Mouse (Mus musculus) adrenal gland, postnatal 10 days (tissue): Measurements from ENCODE around the gene Cphx3. TPM values are rescaled to one million over a fixed set of nuclear protein-coding genes. Genes with fewer than 3 reads are reported as not detected.
"Not testable (repeated sequence)": the region's sequence is repeated elsewhere in the genome, so short reads cannot be mapped to it uniquely, and the experiment has no call there.

Source experiments
- DNase-seq: peaks from one replicate; pipeline ENCODE4 v3.0.0; 2021; ENCODE audit warnings: mixed read lengths
- long read RNA-seq, 2 experiments: library from polyadenylated mRNA; stranded (forward); transcript quantifications; one replicate each; pipeline ENCODE4 v2.0.0; 2021
- total RNA-seq, 2 experiments: library from RNA; stranded (reverse); gene quantifications; 2 replicates each; pipeline ENCODE4 v1.2.3; 2021

The Cphx3 gene
- not detected for total RNA-seq
- long read RNA-seq, experiment 1, result 0 reads
- long read RNA-seq, experiment 2, result 0 reads

- not testable (repeated sequence) for DNase-seq
Measured at GRCm38 (mm10) chr14:26081997-26082396, at the start of gene Cphx3. Gene Cphx3, plus strand, starts transcription at chr14:26082297.

- DNase-seq, result not testable (repeated sequence)
Measured at GRCm38 (mm10) chr14:26034364-26034763, 47.7 kb upstream of the Cphx3 start.

GRCm38 (mm10) chr14:26035439-26035838 lies 46.7 kb upstream of the Cphx3 start:
- not testable (repeated sequence) for DNase-seq

GRCm38 (mm10) chr14:26042611-26043010 lies 39.5 kb upstream of the Cphx3 start, which contains the start of gene Gm9780:
Gene Gm9780, minus strand, starts transcription at chr14:26042711.
- not testable (repeated sequence) for DNase-seq

GRCm38 (mm10) chr14:26045007-26045406 lies 37.1 kb upstream of the Cphx3 start:
- DNase-seq, result not testable (repeated sequence)

- DNase-seq, result not testable (repeated sequence)
Measured at GRCm38 (mm10) chr14:26047026-26047425, 35.1 kb upstream of the Cphx3 start.

GRCm38 (mm10) chr14:26048767-26049166 lies 33.3 kb upstream of the Cphx3 start:
- not testable (repeated sequence) for DNase-seq

- DNase-seq, result not testable (repeated sequence)
Measured at GRCm38 (mm10) chr14:26058184-26058583, 23.9 kb upstream of the Cphx3 start.

GRCm38 (mm10) chr14:26059362-26059761 lies 22.7 kb upstream of the Cphx3 start:
- not testable (repeated sequence) for DNase-seq

- not testable (repeated sequence) for DNase-seq
Measured at GRCm38 (mm10) chr14:26066574-26067324, 15.3 kb upstream of the Cphx3 start.

GRCm38 (mm10) chr14:26067325-26067633 lies 14.8 kb upstream of the Cphx3 start, which contains the start of gene Tmem254c:
Gene Tmem254c, minus strand, starts transcription at chr14:26067355.
- DNase-seq, result not testable (repeated sequence)

- DNase-seq, result not testable (repeated sequence)
Measured at GRCm38 (mm10) chr14:26076620-26077390, 5.3 kb upstream of the Cphx3 start.

- DNase-seq, result not testable (repeated sequence)
Measured at GRCm38 (mm10) chr14:26081216-26081615, 881 bp upstream of the Cphx3 start, which contains the start of gene Cphx2. Gene Cphx2, plus strand, starts transcription at chr14:26081516.

- DNase-seq, result not testable (repeated sequence)
Measured at GRCm38 (mm10) chr14:26097622-26098021, 15.5 kb downstream of the Cphx3 start.

GRCm38 (mm10) chr14:26118150-26118549 lies 36.1 kb downstream of the Cphx3 start, which contains the start of gene Duxbl2:
Gene Duxbl2, plus strand, starts transcription at chr14:26118349.
- DNase-seq, result not testable (repeated sequence)

- DNase-seq, result not testable (repeated sequence)
Measured at GRCm38 (mm10) chr14:26118550-26119000, 36.5 kb downstream of the Cphx3 start.

- DNase-seq, result not testable (repeated sequence)
Measured at GRCm38 (mm10) chr14:26119095-26119494, 37.0 kb downstream of the Cphx3 start.

- not testable (repeated sequence) for DNase-seq
Measured at GRCm38 (mm10) chr14:26147095-26147494, 65.0 kb downstream of the Cphx3 start.

GRCm38 (mm10) chr14:26156032-26156431 lies 73.9 kb downstream of the Cphx3 start:
- not testable (repeated sequence) for DNase-seq

- DNase-seq, result not testable (repeated sequence)
Measured at GRCm38 (mm10) chr14:26161156-26161555, 79.1 kb downstream of the Cphx3 start.

GRCm38 (mm10) chr14:26162423-26162822 lies 80.3 kb downstream of the Cphx3 start:
- not testable (repeated sequence) for DNase-seq

GRCm38 (mm10) chr14:26165266-26165665 lies 83.2 kb downstream of the Cphx3 start:
- not testable (repeated sequence) for DNase-seq

GRCm38 (mm10) chr14:26173955-26174354 lies 91.9 kb downstream of the Cphx3 start:
- not testable (repeated sequence) for DNase-seq
